Mouse (Mus musculus) heart, postnatal 0 days (tissue): ENCODE measurements around the gene Tmem98. TPM values are rescaled to one million over a fixed set of nuclear protein-coding genes. Genes with fewer than 3 reads are reported as not detected.

Source experiments
- ATAC-seq: fragments of 200-750 bp; cut with Nextera tagmentation; 2 replicates; pipeline ENCODE4 v1.8.0; 2017; ENCODE audit warnings: low read depth, moderate number of reproducible peaks, moderate library complexity; ENCODE audit not compliant: insufficient read depth
- DNase-seq: peaks from one replicate; pipeline ENCODE4 v3.0.0-alpha.2; 2016; ENCODE audit warnings: low spot score
- H3K27ac ChIP-seq: fragments of 300-500 bp; sonication (generic); 2 replicates; pipeline ENCODE4 v1.5.1; 2014; ENCODE audit warnings: low read depth, mild to moderate bottlenecking
- H3K27me3 ChIP-seq: fragments of 300-500 bp; sonication (generic); 2 replicates; pipeline ENCODE4 v1.6.1; 2014; ENCODE audit warnings: low read length, mixed read lengths; ENCODE audit not compliant: control insufficient read depth, insufficient read depth
- H3K36me3 ChIP-seq: fragments of 300-500 bp; sonication (generic); replicated peaks from 2 replicates; pipeline ENCODE4 v1.6.1; 2014; ENCODE audit warnings: low read length, mixed read lengths; ENCODE audit not compliant: control insufficient read depth, insufficient read depth
- H3K4me1 ChIP-seq: fragments of 300-500 bp; sonication (generic); 2 replicates; pipeline ENCODE4 v1.6.1; 2014; ENCODE audit warnings: antibody characterized with exemption; ENCODE audit not compliant: control insufficient read depth, insufficient read depth
- H3K4me2 ChIP-seq: fragments of 300-500 bp; sonication (generic); 2 replicates; pipeline ENCODE4 v1.6.1; 2014; ENCODE audit warnings: low read depth, mild to moderate bottlenecking, low read length, moderate library complexity
- H3K4me3 ChIP-seq: fragments of 300-500 bp; sonication (generic); 2 replicates; pipeline ENCODE4 v1.5.1; 2014; ENCODE audit warnings: low read depth, low read length
- H3K9ac ChIP-seq: fragments of 300-500 bp; sonication (generic); replicated peaks from 2 replicates; pipeline ENCODE4 v1.6.1; 2014; ENCODE audit warnings: low read depth, low read length, mixed read lengths
- H3K9me3 ChIP-seq: fragments of 300-500 bp; sonication (generic); replicated peaks from 2 replicates; pipeline ENCODE4 v1.6.1; 2016; ENCODE audit warnings: low read length; ENCODE audit not compliant: control insufficient read depth
- CTCF ChIP-seq: IDR thresholded peaks from 2 replicates; pipeline ENCODE4 v1.5.1; 2016; ENCODE audit warnings: antibody characterized with exemption, control low read depth, low read depth
- EP300 ChIP-seq: IDR thresholded peaks from 2 replicates; pipeline ENCODE4 v1.6.1; 2016; ENCODE audit warnings: antibody characterized with exemption, low read depth
- WGBS: fragments of 180-500 bp; shearing (Covaris S2); extraction: QIAGEN DNeasy Blood & Tissue Kit; methylation state at CpG from one replicate; pipeline ENCODE4 v1.1.7; 2014; 5-methylcytosine and 5-hydroxymethylcytosine counted together
- polyA plus RNA-seq: library from polyadenylated mRNA; unstranded; fragments of >200 nt; fragmentation: Nextera tagmentation; extraction: Ambion mirVana; gene quantifications from 2 replicates; pipeline ENCODE4 v1.2.1, GENCODE M21; 2015
- total RNA-seq: library from RNA; depleted of rRNA; stranded (reverse); fragments of >200 nt; gene quantifications from 2 replicates; pipeline ENCODE4 v1.2.3, GENCODE M21; 2014; ENCODE audit warnings: low replicate concordance; rRNA removed

Gene Tmem98
- total RNA-seq (104 and 111 TPM in 2 replicates), polyA plus RNA-seq (74.4 and 78.0 TPM in 2 replicates)

- Histone ChIP-seq H3K4me1 (peaks cover 16% of the 10 kb centered on the region; the same call in 1 of the 2 replicates), H3K4me2 (peak within 1 kb of the TSS; percentile 82), H3K27ac (peak within 1 kb of the TSS; percentile 83), H3K4me3 (peak within 1 kb of the TSS; percentile 75), H3K27me3 (no peaks in the 10 kb centered on the region), H3K9me3 (no peaks in the 10 kb centered on the region), H3K36me3 (peaks cover 22% of the 10 kb centered on the region), H3K9ac (peak within 1 kb of the TSS; percentile 80)
- under 1% methylated on average over 49 of the region's 54 CpGs for WGBS
- no peak for TF ChIP-seq EP300
- TF ChIP-seq CTCF = no peak
- ATAC-seq (peak; percentile 77), DNase-seq (peak; percentile 44)
Measured at GRCm38 (mm10) chr11:80809993-80810821, at the start of gene Tmem98. Gene Tmem98, plus strand, starts transcription at chr11:80810175.

GRCm38 (mm10) chr11:80761285-80761974 lies 48.5 kb upstream of the Tmem98 start:
- Histone ChIP-seq H3K4me2 (no peak overlapping the region), H3K36me3 (no peaks in the 10 kb centered on the region), H3K27ac (no peak overlapping the region), H3K4me1 (0 out of 2 replicates have a peak, but pooled peaks cover 3% of the 10 kb centered on the region), H3K27me3 (no peaks in the 10 kb centered on the region), H3K9ac (no peak overlapping the region), H3K4me3 (no peak overlapping the region), H3K9me3 (no peaks in the 10 kb centered on the region)
- no peak for ATAC-seq
- 44% methylated on average over 3 of the region's 3 CpGs for WGBS
- no peak for TF ChIP-seq CTCF
- no peak for TF ChIP-seq EP300
- no peak for DNase-seq

- no peaks in the 10 kb centered on the region for H3K27me3 ChIP-seq
- no peak for ATAC-seq
- WGBS = 58% methylated on average over 4 of the region's 4 CpGs
Measured at GRCm38 (mm10) chr11:80762066-80762465, 47.9 kb upstream of the Tmem98 start.

GRCm38 (mm10) chr11:80766068-80766467 lies 43.9 kb upstream of the Tmem98 start:
- Histone ChIP-seq H3K4me2 (no peak overlapping the region), H3K27me3 (no peaks in the 10 kb centered on the region), H3K4me1 (peaks cover 10% of the 10 kb centered on the region; the same call in 1 of the 2 replicates), H3K27ac (no peak overlapping the region), H3K9ac (no peak overlapping the region), H3K4me3 (no peak overlapping the region), H3K9me3 (no peaks in the 10 kb centered on the region), H3K36me3 (no peaks in the 10 kb centered on the region)
- no peak for TF ChIP-seq EP300
- no peak for TF ChIP-seq CTCF
- DNase-seq = no peak
- no peak for ATAC-seq
- 80% methylated on average over 4 of the region's 4 CpGs for WGBS

More at GRCm38 (mm10) chr11:80762066-80762465, 47.9 kb upstream of the Tmem98 start:
- H3K4me3 ChIP-seq = no peak overlapping the region
- TF ChIP-seq EP300 (no peak), CTCF (no peak)
- no peak overlapping the region for H3K27ac ChIP-seq
- no peaks in the 10 kb centered on the region for H3K9me3 ChIP-seq
- DNase-seq = no peak
- no peak overlapping the region for H3K9ac ChIP-seq
- no peak overlapping the region for H3K4me2 ChIP-seq
- no peaks in the 10 kb centered on the region for H3K36me3 ChIP-seq
- peaks cover 9% of the 10 kb centered on the region; the same call in 1 of the 2 replicates for H3K4me1 ChIP-seq

- H3K36me3 ChIP-seq = no peaks in the 10 kb centered on the region
- WGBS = 38% methylated on average over 6 of the region's 6 CpGs
- TF ChIP-seq EP300 (no peak), CTCF (no peak)
- ATAC-seq (no peak), DNase-seq (no peak)
- H3K4me3 ChIP-seq = no peak overlapping the region
- H3K9me3 ChIP-seq = no peaks in the 10 kb centered on the region
- H3K4me1 ChIP-seq = peaks cover 10% of the 10 kb centered on the region; the same call in 1 of the 2 replicates
- no peaks in the 10 kb centered on the region for H3K27me3 ChIP-seq
- H3K9ac ChIP-seq = no peak overlapping the region
- H3K27ac ChIP-seq = no peak overlapping the region; the same call in 1 of the 2 replicates
- no peak overlapping the region for H3K4me2 ChIP-seq
Measured at GRCm38 (mm10) chr11:80766472-80767319, 43.3 kb upstream of the Tmem98 start.
